Mouse (Mus musculus): ENCODE measurements around the gene Bnipl. TPM values are rescaled to one million over a fixed set of nuclear protein-coding genes. Genes with fewer than 3 reads are reported as not detected.

Gene Bnipl
- total RNA-seq, 1 experiment from 2014 or later: not detected

GRCm38 (mm10) chr3:95241498-95241897 is 9.5 kb downstream of the Bnipl start, which contains the start of gene Gm128:
Gm128 (minus strand) TSS chr3:95241598.
- no peak for ATAC-seq (replicated peaks; ENCODE audit: low read depth, poor library complexity, severe bottlenecking)

- no peak for ATAC-seq (replicated peaks; ENCODE audit: low read depth, poor library complexity, severe bottlenecking)
Measured at GRCm38 (mm10) chr3:95240900-95241299, 10.1 kb downstream of the Bnipl start.

GRCm38 (mm10) chr3:95239971-95240370 is 11.0 kb downstream of the Bnipl start:
- no peak for ATAC-seq (replicated peaks; ENCODE audit: low read depth, poor library complexity, severe bottlenecking)

- ATAC-seq (replicated peaks; ENCODE audit: low read depth, poor library complexity, severe bottlenecking): no peak
Measured at GRCm38 (mm10) chr3:95239022-95239421, 12.0 kb downstream of the Bnipl start.

- no peak for ATAC-seq (replicated peaks; ENCODE audit: low read depth, poor library complexity, severe bottlenecking)
Measured at GRCm38 (mm10) chr3:95237541-95238099, 13.4 kb downstream of the Bnipl start.

- ATAC-seq (replicated peaks; ENCODE audit: low read depth, poor library complexity, severe bottlenecking): no peak
Measured at GRCm38 (mm10) chr3:95235386-95236301, 15.3 kb downstream of the Bnipl start.

GRCm38 (mm10) chr3:95233303-95233980 is 17.6 kb downstream of the Bnipl start:
- no peak for ATAC-seq (replicated peaks; ENCODE audit: low read depth, poor library complexity, severe bottlenecking)

- ATAC-seq (replicated peaks; ENCODE audit: low read depth, poor library complexity, severe bottlenecking): no peak
Measured at GRCm38 (mm10) chr3:95232771-95233170, 18.2 kb downstream of the Bnipl start.

GRCm38 (mm10) chr3:95231298-95232221 is 19.4 kb downstream of the Bnipl start, which contains the start of gene Mllt11:
Mllt11 (minus strand) TSS chr3:95232171.
- peak; percentile 4; the same call in 1 of the 2 replicates for ATAC-seq (replicated peaks; ENCODE audit: low read depth, poor library complexity, severe bottlenecking)

- no peak for ATAC-seq (replicated peaks; ENCODE audit: low read depth, poor library complexity, severe bottlenecking)
Measured at GRCm38 (mm10) chr3:95230495-95231297, 20.3 kb downstream of the Bnipl start.

- peak; percentile 15; the same call in 1 of the 2 replicates for ATAC-seq (replicated peaks; ENCODE audit: low read depth, poor library complexity, severe bottlenecking)
Measured at GRCm38 (mm10) chr3:95229781-95230494, 21.1 kb downstream of the Bnipl start.

GRCm38 (mm10) chr3:95228894-95229780 is 21.9 kb downstream of the Bnipl start:
- no peak; the same call in 1 of the 2 replicates for ATAC-seq (replicated peaks; ENCODE audit: low read depth, poor library complexity, severe bottlenecking)

- peak; percentile 73 for ATAC-seq (replicated peaks; ENCODE audit: low read depth, poor library complexity, severe bottlenecking)
Measured at GRCm38 (mm10) chr3:95228148-95228893, 22.7 kb downstream of the Bnipl start, which contains the start of gene Cdc42se1. Cdc42se1 (plus strand) TSS chr3:95228732.

- ATAC-seq (replicated peaks; ENCODE audit: low read depth, poor library complexity, severe bottlenecking): no peak
Measured at GRCm38 (mm10) chr3:95227214-95227613, 23.8 kb downstream of the Bnipl start.

- ATAC-seq (replicated peaks; ENCODE audit: low read depth, poor library complexity, severe bottlenecking): no peak
Measured at GRCm38 (mm10) chr3:95224295-95224694, 26.7 kb downstream of the Bnipl start.

GRCm38 (mm10) chr3:95223041-95223440 is 28.0 kb downstream of the Bnipl start:
- ATAC-seq (replicated peaks; ENCODE audit: low read depth, poor library complexity, severe bottlenecking): no peak

Measured in common myeloid progenitor, adult 5-6 weeks (primary cell).